In genomic region chr3:32910071-32910551, GRCm38 (mm10) we compare ENCODE assay signal across 8 mouse cellular contexts.
DNase-seq lines count a peak whose midpoint lies in the region; ATAC-seq and TF ChIP-seq lines count a peak whose summit lies in the region.
"Had no signal": no experiment of that assay in that cellular context is flagged by ENCODE, and none has a peak within 500 bp of the region (broad histone marks: within the 10 kb centered on the region; RNA-seq: fewer than 3 reads in every experiment).

No protein-coding gene starts in this region.

- TF ChIP-seq CTCF in lung, postnatal 0 days (IDR thresholded peaks at IDR 0.05) = peak; percentile 39

- no peaks in the 10 kb centered on the region for H3K27me3 ChIP-seq in lung, postnatal 0 days (replicated peaks; ENCODE audit: insufficient read depth, low read length)
- no peaks in the 10 kb centered on the region for H3K27me3 ChIP-seq in embryonic facial prominence, embryonic 15.5 days
- H3K27me3 ChIP-seq in midbrain, embryonic 15.5 days (replicated peaks) = no peaks in the 10 kb centered on the region
- H3K27me3 ChIP-seq: liver, embryonic 15.5 days had no signal

- ATAC-seq in lung, postnatal 0 days = no peak
- ATAC-seq in embryonic facial prominence, embryonic 15.5 days (ENCODE audit: insufficient number of reproducible peaks, low FRiP score, low TSS enrichment, low read depth) = peak; percentile 86
- ATAC-seq in midbrain, embryonic 15.5 days (replicated peaks) = peak; percentile 93

- H3K4me3 ChIP-seq in lung, postnatal 0 days (ENCODE audit: low read depth, low read length) = no peak overlapping the region
- H3K4me3 ChIP-seq in embryonic facial prominence, embryonic 15.5 days (replicated peaks) = no peak overlapping the region
- no peak overlapping the region for H3K4me3 ChIP-seq in midbrain, embryonic 15.5 days
- H3K4me3 ChIP-seq: liver, embryonic 15.5 days had no signal

- no peaks in the 10 kb centered on the region for H3K4me1 ChIP-seq in lung, postnatal 0 days (ENCODE audit: insufficient read depth, low read depth, low read length)
- 0 out of 2 replicates have a peak, but pooled peaks cover 7% of the 10 kb centered on the region for H3K4me1 ChIP-seq in embryonic facial prominence, embryonic 15.5 days
- no peaks in the 10 kb centered on the region for H3K4me1 ChIP-seq in midbrain, embryonic 15.5 days
- H3K4me1 ChIP-seq: liver, embryonic 15.5 days had no signal

- 0 out of 2 replicates have a peak, but pooled peaks cover 3% of the 10 kb centered on the region for H3K36me3 ChIP-seq in lung, postnatal 0 days (ENCODE audit: insufficient read depth, low read length)
- H3K36me3 ChIP-seq in embryonic facial prominence, embryonic 15.5 days = peaks cover 12% of the 10 kb centered on the region; the same call in 1 of the 2 replicates
- H3K36me3 ChIP-seq in midbrain, embryonic 15.5 days (replicated peaks) = peaks cover 6% of the 10 kb centered on the region; the same call in 1 of the 2 replicates
- H3K36me3 ChIP-seq: liver, embryonic 15.5 days had no signal

- TF ChIP-seq EP300 in lung, postnatal 0 days (IDR thresholded peaks at IDR 0.05) = no peak

- no peak overlapping the region for H3K4me2 ChIP-seq in lung, postnatal 0 days (replicated peaks; ENCODE audit: low read depth, low read length)
- no peak overlapping the region for H3K4me2 ChIP-seq in embryonic facial prominence, embryonic 15.5 days (replicated peaks)
- H3K4me2 ChIP-seq in midbrain, embryonic 15.5 days = no peak overlapping the region
- H3K4me2 ChIP-seq: liver, embryonic 15.5 days had no signal

- H3K9ac ChIP-seq in lung, postnatal 0 days (replicated peaks; ENCODE audit: low read depth) = no peak overlapping the region
- no peak overlapping the region for H3K9ac ChIP-seq in embryonic facial prominence, embryonic 15.5 days
- no peak overlapping the region for H3K9ac ChIP-seq in midbrain, embryonic 15.5 days
- H3K9ac ChIP-seq: liver, embryonic 15.5 days had no signal

- no peaks in the 10 kb centered on the region for H3K9me3 ChIP-seq in lung, postnatal 0 days (ENCODE audit: low read length)
- H3K9me3 ChIP-seq in embryonic facial prominence, embryonic 15.5 days (replicated peaks) = no peaks in the 10 kb centered on the region
- H3K9me3 ChIP-seq in midbrain, embryonic 15.5 days = no peaks in the 10 kb centered on the region
- H3K9me3 ChIP-seq: liver, embryonic 15.5 days had no signal

- no peak overlapping the region for H3K27ac ChIP-seq in lung, postnatal 0 days (ENCODE audit: low read length)
- H3K27ac ChIP-seq in embryonic facial prominence, embryonic 15.5 days (replicated peaks) = peak overlapping the region; percentile 66; the same call in 1 of the 2 replicates
- H3K27ac ChIP-seq in midbrain, embryonic 15.5 days = no peak overlapping the region
- H3K27ac ChIP-seq: liver, embryonic 15.5 days had no signal

- DNase-seq in lung, postnatal 0 days (ENCODE audit: low spot score) = no peak
- DNase-seq in lung, postnatal 4 days = no peak
- peak; percentile 10 for DNase-seq in kidney, postnatal 14 days
- no peak for DNase-seq in thymus, postnatal 14 days
- no peak for DNase-seq in gastrocnemius, postnatal 14 days

- WGBS in lung, postnatal 0 days = 66% methylated on average over 7 of the region's 7 CpGs
- 25% methylated on average over 7 of the region's 7 CpGs for WGBS in embryonic facial prominence, embryonic 15.5 days
- WGBS in midbrain, embryonic 15.5 days = 78% methylated on average over 7 of the region's 7 CpGs

- intact Hi-C loops in gastrocnemius, postnatal 14 days (cut with DNase I; ENCODE audit: low total_unique reads) = loop anchor here (10.0 kb wide), 1 partner anchor 165 kb away; no protein-coding TSS in a partner anchor
